Mouse (Mus musculus): ENCODE measurements around the gene Prrc2b.

Gene Prrc2b

DNA sequence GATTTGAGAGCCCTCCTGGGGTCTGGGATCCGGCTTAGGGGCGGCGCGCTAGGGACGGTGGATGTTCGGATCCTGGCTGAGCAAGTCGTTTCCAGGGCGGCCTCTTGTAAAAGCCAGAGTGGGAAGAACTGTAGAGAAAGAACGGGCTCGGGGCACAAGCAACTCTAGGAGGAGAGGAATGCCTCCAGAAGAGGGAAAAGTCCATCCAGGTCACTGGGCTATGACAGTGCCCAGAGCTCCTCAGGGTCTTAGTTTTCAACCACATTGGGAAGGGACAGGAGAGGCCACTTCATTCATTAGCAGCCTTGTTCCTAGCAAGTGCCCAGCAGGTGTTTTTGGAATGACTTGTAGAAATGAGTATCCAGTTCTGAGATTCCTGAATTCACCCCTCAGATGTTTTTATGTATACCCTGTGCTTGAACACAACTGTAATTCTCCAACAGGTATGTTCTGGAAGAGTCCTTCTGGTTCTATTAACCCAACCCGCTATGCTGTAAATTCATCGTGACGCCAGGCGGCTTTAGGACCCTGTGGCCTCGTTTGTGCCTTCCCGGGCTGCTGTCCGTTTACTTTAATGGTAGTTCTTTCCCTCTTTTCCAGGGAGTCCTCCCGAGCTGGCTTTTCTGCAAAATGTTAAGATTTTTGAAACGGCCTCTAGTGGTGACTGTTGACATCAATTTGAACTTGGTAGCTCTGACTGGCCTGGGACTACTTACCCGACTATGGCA is 86.0 kb downstream of the Prrc2b start:
- DNase-seq: peak; percentile 65

DNA sequence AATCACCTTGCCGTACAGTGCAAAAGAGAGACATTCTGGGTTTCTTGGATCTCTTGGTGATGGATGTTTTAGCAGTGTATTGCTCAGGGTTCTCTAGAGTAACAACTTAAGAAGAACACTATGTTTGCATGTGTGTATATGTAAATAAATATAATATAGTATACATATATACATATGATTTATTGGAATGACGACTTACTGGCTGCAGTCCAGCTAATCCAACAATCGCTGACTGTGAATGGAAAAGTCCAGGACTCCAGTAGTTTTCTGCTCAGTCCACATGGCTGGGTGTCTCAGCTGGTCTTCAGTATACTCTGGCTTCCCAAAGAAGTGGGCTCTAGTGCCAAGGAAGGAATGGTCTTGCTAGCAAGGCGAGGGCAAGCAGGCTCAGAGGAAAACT is 86.7 kb downstream of the Prrc2b start:
- no peak for DNase-seq

DNA sequence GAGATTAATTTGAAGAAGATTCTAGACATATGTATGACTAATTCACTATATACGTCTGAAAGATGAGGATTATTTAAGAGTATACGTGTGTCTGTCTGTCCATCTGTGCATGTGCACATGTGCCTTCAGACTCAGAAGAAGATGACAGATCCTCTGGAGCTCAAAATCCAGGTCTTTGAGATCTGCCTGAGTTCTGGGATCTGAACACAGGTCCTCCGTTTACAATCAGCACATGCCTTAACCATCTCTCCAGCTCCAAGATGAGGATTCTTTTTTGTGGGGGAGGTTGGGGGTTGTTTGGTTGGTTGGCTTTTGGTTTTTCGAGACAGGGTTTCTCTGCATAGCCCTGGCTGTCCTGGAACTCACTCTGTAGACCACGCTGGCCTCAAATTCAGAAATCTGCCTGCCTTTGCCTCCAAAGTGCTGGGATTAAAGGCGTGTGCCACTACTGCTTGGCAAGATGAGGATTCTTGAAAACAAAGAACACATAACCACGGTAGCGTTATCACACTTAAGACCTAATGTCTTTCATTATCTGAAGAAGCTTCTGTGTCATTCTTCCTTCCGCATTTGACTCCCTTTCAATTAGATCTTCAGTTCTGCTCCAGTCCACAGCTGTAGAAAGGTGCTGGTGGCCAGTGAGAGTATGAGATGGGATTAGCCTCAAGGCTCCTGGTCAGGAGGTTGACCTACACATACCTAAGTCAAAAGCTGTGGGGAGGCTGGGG is 88.0 kb downstream of the Prrc2b start:
- DNase-seq: no peak

DNA sequence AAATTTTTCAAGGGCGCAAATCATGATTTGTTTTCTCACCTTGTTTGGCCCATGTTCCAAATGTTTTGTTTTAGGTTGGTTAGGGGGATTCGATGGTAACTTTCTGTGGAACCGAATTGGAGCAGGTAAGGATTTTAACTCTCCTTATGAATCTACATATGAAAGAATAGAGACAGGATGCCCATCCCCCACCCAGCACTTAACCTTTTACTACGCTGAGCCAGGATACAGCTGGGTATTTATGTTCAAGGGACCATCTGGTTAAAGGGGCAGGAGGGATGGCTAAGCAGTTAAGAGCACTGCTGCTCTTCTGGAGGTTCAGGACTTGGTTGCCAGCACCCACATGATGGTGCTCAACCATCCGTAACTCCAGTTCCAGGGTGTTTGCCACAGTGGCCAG is 89.7 kb downstream of the Prrc2b start:
- DNase-seq: no peak

DNA sequence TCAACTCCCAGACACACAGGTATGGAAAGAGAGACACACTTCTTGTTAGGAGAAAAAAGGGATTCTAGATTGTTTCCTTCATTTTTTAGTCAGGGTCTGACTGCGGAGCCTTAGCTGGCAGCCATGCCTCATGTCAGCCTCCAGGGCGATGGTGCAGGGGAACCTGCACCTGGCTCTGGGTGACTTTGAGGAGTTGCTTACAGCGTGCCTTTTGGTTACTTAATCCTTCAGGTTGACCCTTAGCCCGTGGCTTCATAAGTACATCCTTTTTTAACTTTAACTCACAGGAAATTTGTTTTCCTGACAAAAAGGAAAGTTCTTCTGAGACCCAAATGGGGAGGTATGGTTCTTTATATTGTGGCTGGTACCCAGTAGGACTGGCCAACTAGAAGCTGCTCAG is 92.1 kb downstream of the Prrc2b start:
- DNase-seq: no peak

DNA sequence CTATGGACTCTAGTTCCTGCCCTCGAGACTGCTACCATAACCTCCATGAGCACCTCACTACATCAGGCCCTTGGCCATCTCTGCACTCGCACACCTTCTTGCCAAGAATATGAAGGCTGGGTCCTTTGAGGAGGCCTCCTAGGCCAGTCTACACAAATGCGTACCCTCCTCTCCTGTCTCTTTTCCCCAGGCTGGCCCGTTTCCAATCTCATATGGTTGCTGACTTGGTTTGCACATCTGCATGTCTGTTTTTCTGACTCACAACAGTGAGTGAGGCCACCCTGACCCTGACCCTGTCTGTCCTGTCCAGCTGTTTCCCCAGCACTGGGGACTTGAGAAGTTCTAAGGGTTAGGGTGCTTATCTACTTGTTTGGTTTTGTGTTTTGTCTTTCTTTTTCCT is 95.9 kb downstream of the Prrc2b start:
- no peak for DNase-seq

DNA sequence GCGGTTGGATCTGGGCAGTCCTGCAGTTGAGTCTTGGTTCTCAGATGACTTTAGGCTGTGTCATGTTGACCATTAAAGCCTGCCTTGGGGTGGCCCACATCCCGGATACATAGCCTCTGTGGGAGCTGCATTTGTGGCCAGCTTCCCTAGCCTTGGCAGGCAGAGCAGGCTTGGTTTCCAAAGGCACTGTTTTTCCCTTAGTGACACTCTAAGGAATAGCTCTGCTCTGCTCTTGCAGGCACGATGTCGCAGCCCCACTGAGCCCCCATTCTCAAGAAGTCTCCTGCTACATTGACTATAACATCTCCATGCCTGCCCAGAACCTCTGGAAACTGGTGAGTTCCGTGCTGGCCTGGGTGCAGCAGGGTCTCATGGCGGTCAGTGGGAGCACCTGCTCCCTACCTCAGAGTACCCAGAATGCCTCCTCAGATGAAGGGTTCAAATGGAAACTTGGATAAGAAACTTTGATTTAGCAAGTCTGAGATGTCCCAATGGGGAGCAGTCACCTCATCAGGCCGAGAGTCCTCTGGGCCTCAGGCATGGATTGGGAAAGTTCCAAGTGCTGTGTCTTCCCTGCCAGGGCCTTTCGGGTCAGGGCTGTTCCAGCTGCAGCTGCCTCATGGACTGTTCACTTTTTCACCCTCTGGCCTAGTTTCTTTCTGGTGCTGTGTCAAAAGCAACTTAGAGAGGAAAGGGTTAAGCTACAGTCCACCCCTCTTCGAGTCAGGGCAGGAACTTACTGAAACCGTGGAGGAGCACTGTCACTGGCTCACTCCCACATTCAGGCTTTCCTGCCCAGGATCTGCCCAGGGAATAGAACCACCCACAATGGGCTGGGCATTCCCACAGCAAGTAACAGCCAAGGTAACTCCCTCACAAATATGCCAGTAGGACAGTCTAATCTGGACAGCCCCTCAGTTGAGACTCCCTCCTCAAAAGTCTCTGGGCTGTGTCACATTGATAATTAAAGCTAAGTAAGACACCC is 97.8 kb downstream of the Prrc2b start:
- no peak for DNase-seq

DNA sequence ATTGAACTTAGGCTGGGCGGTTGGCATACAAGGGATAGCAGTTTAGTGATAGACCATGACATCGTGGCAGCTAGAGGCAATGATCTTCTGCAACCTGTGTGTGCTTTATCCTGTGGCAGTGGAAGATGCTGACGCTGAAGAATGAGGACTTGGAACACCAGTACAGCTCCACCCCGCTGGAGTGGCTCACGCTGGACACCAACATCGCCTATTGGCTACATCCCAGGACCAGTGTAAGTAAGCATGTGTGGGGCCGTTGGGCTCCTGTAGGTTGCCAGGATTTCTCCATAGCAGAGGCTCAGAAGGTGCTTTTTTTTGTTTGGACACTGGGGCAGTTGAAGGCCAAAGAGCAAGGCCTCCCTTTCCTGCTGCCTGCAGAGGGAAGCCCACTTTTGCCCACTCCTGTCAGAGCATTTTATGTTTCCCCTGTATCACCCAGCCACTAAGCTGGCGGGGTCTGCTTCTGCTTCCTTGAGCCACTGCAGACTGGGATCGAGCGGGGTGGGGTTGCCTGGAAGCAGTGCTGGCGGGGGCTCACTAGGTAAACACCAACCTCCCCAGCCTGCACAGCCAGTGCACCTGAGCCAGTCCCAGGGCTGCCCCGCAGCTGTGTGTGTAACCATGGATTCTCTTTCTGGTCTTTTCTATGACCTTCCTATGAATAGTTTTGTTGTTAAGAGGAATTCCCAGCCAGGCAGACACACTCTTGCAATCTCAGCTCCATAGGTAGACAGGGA is 101.1 kb downstream of the Prrc2b start:
- DNase-seq: no peak

DNA sequence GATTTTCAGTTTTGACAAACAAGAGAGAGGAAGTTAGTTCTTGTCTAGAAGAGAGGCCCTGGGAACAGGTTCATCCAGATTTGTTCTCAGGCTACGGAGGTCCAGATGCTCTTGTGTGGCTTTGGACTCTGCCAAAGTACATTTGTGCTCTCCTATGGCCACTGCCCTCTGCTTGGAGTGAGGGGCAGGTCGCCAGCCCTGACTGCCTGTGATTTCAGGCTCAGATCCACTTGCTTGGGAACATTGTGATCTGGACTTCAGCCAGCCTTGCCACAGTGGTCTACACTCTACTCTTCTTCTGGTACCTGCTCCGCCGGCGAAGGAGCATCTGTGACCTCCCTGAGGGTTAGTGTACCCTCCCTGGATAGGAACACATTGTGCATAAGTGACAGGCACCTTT is 101.8 kb downstream of the Prrc2b start:
- no peak for DNase-seq

DNA sequence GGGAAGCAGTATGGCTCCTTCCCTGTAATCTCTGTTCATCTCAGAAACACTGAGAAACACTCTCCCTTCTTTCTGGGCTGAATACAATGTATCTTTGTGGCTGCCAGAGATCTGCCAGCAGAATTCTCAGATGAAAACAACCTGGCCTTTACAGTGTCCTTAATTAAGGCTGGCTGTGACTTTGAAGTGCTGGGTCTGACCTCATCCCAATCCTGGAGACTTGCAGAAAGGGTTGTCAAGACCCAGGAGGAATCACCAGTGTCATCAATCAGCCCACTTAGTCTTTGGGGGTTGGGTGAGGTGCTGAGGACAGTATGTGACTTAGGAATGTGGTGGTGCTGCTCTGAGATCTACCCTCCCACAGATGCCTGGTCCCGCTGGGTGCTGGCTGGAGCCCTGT is 102.5 kb downstream of the Prrc2b start:
- no peak for DNase-seq

DNA sequence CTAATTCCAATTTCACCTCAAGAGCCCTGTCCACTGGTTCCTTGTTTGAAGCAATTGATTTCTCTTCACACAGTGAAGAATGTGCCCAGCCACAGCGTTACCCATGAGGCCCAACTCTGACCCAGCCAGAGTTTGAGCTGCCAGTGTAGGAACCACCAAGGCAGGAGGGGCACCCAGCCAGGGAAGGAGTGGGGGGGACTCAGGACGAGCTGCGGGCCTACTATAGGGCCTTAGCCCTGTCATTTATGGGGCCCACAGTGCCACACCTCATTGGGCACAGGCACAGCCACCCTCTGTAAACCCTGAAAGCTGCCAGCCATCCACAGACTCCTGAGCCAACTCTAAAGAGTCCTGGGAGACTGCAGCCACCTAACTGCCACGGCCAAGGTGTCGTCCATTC is 103.7 kb downstream of the Prrc2b start:
- no peak for DNase-seq

DNA sequence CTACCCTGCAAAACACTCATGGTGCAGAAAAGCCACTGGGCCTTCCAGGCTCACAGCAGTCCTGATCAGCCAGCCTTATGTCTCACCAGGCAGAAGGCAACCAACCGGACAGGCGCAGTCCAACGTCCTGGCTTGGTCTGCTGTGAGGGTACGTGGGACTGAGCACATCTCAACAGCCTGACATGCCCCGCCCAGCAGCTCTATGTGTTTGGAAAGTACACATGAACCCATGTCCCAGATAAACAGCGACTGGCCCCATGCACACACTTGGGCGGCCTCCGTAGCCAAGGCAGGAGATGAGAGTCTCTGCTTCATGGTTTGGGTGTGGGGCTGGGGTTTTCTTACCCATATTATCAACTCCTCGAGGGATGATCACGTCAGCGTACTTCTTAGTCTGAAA is 105.4 kb downstream of the Prrc2b start:
- no peak for DNase-seq

DNA sequence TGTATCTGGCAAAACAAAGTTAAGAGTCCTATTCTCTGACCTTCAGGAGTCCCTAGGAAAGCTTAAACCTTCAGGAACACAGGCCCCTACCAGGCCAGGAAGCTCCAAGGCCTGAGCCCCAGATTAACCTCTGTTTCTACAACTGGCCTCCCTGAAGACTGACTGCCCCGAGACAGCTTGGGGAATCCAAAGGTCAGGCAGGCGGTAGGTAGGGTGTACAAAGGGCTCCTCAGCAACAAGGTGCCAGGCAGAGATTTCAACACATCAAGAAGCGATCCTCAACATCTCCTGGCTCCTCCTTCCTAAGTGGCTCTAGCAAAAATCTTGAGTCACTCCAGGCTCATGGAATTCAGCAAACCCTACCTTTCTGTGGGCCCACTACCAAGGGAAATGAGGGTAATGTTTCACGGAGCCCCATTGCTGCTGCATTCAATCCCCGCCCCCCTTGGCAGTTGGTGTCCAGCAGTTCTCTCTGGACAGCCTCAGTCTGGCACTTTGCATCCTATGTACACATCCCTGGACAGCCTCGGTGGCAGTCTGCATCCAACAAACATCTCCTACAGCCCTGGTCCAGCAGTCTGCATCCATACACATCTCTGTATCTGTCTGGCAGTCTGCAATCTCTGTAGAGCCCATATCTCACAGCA is 108.1 kb downstream of the Prrc2b start:
- no peak for DNase-seq

DNA sequence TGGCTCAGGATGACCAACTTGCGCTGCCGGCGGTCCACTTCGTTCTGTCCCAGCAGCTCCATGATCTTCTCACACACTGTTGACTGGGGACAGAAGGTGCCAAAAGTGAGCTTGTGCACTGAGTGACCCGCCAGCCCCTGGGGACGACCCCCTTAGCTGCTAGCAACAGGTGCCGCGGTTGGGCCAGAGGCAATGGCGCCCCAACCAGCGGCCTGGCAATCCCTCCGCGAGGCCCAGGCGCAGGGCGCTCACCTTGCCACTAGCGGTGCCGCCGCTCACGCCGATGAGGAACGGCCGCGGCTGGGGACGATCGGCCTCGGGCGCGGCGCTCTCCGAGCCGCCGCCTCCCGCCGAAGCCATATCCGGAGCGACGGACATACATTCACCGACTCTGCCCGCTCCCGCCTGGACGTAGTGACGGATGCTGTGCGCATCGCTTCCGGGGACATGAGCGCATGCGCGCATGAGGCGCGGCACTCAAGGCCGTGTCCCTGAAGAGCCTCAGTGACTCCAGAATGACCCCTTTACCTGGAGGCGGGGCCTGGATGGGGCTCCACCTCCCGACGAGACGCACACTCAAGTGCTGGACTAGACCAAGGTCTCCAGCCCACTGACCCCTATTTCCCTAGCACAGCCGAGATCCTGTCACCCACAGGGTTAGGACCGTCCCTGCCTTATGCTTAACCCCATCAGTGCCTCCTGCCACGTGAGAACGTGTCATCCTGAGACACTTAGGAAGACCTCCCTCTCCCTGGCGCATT is 109.0 kb downstream of the Prrc2b start, which contains the start of gene Uck1:
Gene Uck1, minus strand, starts transcription at position 503 of the 761 bp plus-strand sequence.
- peak; percentile 90 to 92 for DNase-seq

DNA sequence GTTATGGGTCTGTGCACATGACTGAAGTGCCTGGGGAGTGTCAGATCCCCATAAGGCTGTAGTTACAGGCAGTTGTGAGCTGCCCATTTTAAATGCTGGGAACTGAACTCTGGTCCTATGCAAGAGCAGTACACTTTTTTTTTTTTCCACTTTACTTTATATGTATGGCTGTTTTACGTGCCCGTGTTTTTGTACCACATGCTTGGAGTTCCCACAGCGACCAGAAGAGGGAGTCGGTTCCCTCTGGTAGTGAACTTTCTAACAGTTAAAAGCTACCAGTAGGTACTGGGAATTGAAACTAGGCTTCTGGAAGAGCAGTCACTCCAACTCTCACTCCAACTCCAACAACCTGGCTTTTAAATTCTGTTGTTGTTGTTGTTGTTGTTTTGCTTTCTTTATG is 109.8 kb downstream of the Prrc2b start:
- DNase-seq: peak; percentile 65 to 75

DNA sequence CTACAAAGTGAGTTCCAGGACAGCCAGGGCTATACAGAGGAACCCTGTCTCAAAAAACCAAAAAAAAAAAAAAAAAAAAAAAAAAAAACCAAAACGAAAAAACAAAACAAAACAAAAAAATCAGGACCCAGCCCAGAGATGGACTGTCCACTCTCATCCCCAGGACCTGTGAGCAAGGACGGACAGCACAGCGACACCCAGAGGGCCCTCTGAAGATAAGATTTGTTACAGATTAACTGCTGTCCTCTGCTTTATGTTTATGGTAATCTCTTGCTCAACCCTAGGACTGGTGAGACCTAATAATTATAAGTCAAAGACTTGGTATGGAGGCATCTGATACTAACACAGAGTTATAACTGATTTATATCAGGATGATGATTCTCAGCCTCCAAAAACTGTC is 124.9 kb downstream of the Prrc2b start:
- no peak for DNase-seq

DNA sequence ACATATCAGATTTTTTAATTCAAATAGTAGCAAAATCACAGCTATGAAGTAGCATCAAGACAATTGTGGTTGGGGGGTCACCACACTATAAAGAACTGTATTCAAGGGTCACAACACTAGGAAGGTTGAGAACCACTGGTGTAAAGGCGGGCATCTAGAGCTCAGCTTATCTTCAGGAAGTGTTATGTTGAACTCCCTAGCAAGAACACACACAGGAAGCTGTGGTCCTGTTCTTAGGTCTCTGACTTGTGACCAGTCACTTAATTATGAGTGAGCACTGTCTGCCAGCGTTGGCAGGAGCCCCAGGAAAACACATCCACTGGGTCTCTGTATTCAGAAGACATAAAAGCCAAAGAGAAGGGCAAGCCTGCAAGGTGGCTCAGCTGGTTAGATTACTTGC is 131.4 kb downstream of the Prrc2b start:
- DNase-seq: no peak

DNA sequence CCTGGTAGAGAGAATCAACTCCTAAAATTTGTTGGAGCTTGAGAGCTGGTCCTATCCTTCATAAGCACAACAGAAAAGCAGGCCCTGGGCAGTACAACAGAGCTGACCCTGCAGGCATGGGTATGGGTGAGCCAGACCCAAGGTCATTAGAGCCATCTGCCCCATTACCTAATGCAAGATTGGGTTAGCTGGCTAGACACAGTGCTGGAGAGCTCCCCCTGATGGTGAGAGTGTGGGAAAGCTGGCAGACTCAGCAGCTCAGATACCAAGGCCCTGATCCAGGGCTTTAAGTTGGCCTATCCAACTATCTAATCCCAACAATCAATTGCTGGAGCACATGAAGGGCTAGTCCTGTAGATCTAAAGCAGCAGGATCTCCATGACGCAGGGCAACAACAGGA is 131.8 kb downstream of the Prrc2b start:
- DNase-seq: peak; percentile 59 to 75

DNA sequence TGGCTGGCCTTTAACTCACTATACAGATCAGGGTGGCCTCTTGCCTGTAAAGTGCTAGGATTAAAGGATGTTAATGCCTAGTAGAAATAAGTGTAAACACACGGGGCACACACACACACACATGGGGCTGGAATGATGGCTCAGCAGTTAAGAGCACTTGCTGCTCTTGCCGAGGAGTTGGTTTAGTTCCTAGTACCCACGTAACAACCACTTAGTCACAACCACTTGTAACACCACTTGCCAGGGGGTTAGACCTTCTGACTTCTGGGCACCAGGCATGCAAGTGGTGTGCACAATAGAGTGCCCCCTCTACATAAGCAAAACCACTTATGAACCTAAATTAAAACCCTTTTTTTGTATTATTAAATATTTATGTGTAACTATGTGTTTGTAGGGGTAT is 133.1 kb downstream of the Prrc2b start:
- DNase-seq: no peak

Measured in cerebellum, postnatal 14 days (tissue).